Mouse (Mus musculus) layer of hippocampus, adult 2 months (tissue): Measurements from ENCODE around the gene Rnf225. TPM values are rescaled to one million over a fixed set of nuclear protein-coding genes. Genes with fewer than 3 reads are reported as not detected.

ENCODE experiments used
- DNase-seq, 2 experiments: peaks; one replicate each; pipeline ENCODE4 v3.0.0; 2022; ENCODE audit warnings: low spot score in 2 of 2
- H3K27ac ChIP-seq: fragments of 200-600 bp; 2 replicates; pipeline ENCODE4 v1.8.1; 2022
- H3K4me3 ChIP-seq: fragments of 200-600 bp; 2 replicates; pipeline ENCODE4 v1.8.1; 2022; ENCODE audit warnings: mild to moderate bottlenecking
- CTCF ChIP-seq: fragments of 200-600 bp; conservative IDR thresholded peaks from 2 replicates; pipeline ENCODE4 v1.8.1; 2022; ENCODE audit warnings: antibody characterized with exemption, mild to moderate bottlenecking, moderate library complexity
- total RNA-seq, 2 experiments: library from RNA; stranded (reverse); gene quantifications; 2 replicates each; pipeline ENCODE4 v1.2.3; 2021

The Rnf225 gene
- total RNA-seq, 2 experiments from 2014 or later: 0.64 to 1.2 TPM

GRCm38 (mm10) chr7:12978931-12979722 is 51.9 kb downstream of the Rnf225 start:
- Histone ChIP-seq H3K4me3 (no peak overlapping the region; the same call in 1 of the 2 replicates), H3K27ac (peak overlapping the region; percentile 98; the same call in 1 of the 2 replicates)
- DNase-seq: no peak
- TF ChIP-seq CTCF: no peak

GRCm38 (mm10) chr7:12979776-12980175 is 52.6 kb downstream of the Rnf225 start:
- Histone ChIP-seq H3K27ac (no peak overlapping the region), H3K4me3 (no peak overlapping the region)
- DNase-seq: no peak
- no peak for TF ChIP-seq CTCF

- no peak for TF ChIP-seq CTCF
- DNase-seq: no peak
- Histone ChIP-seq H3K4me3 (no peak overlapping the region), H3K27ac (no peak overlapping the region)
Measured at GRCm38 (mm10) chr7:12980291-12980690, 53.1 kb downstream of the Rnf225 start.

Other genes with a start within 250 kb of the Rnf225 start
- not detected for gene Vmn2r55, start 242.4 kb upstream of the Rnf225 start, total RNA-seq
- under 1 TPM in 1 of 2 experiments, not detected in 1; 0.15 TPM for gene Vmn2r56, start 192.4 kb upstream of the Rnf225 start, total RNA-seq
- gene Zscan18, start 123.8 kb upstream of the Rnf225 start, total RNA-seq: 10 to 100 TPM; 24.8 to 25.0 TPM
- gene Zfp329, start 108.6 kb upstream of the Rnf225 start, total RNA-seq: 10 to 100 TPM; 23.2 to 23.6 TPM
- gene Zfp110, start 92.7 kb upstream of the Rnf225 start, total RNA-seq: 10 to 100 TPM; 14.5 to 15.8 TPM
- 1 to 10 TPM; 6.7 to 6.8 TPM for gene Zfp128, start 46.2 kb upstream of the Rnf225 start, total RNA-seq
- 10 to 100 TPM; 13.9 to 17.7 TPM for gene Zscan22, start 29.6 kb upstream of the Rnf225 start, total RNA-seq
- gene Rps5, start 5.1 kb upstream of the Rnf225 start, total RNA-seq: 100 to 1,000 TPM; 401 to 427 TPM
- gene Zfp324, start 38.4 kb downstream of the Rnf225 start, total RNA-seq: 10 to 100 TPM; 11.0 to 11.4 TPM
- gene Zfp446, start 50.4 kb downstream of the Rnf225 start, total RNA-seq: 10 to 100 TPM in 1 of 2 experiments, 1 to 10 TPM in 1; 8.7 to 11.5 TPM
- gene Slc27a5, start 70.8 kb downstream of the Rnf225 start, total RNA-seq: under 1 TPM; 0.15 to 0.22 TPM
- gene Trim28, start 71.7 kb downstream of the Rnf225 start, total RNA-seq: 100 to 1,000 TPM; 238 to 253 TPM
- gene Zbtb45, start 82.6 kb downstream of the Rnf225 start, total RNA-seq: 10 to 100 TPM; 32.9 to 34.8 TPM
- 100 to 1,000 TPM; 133 to 141 TPM for gene Chmp2a, start 107.4 kb downstream of the Rnf225 start, total RNA-seq
- 100 to 1,000 TPM; 190 to 199 TPM for gene Ube2m, start 110.9 kb downstream of the Rnf225 start, total RNA-seq
- 10 to 100 TPM; 15.7 to 17.8 TPM for gene Mzf1, start 127.3 kb downstream of the Rnf225 start, total RNA-seq
- gene Vmn1r85, start 167.8 kb downstream of the Rnf225 start, total RNA-seq: not detected
- not detected for gene Vmn1r86, start 192.5 kb downstream of the Rnf225 start, total RNA-seq
- gene Vmn1r87, start 212.7 kb downstream of the Rnf225 start, total RNA-seq: not detected
- under 1 TPM; 0.15 to 0.17 TPM for gene Vmn1r88, start 232.2 kb downstream of the Rnf225 start, total RNA-seq